Mouse (Mus musculus): ENCODE results near the gene Ints11. TPM values are rescaled to one million over a fixed set of nuclear protein-coding genes. Genes with fewer than 3 reads are reported as not detected.
A peak's percentile ranks its signal among the peaks of the same experiment; 100 is the strongest.

The Ints11 gene
- total RNA-seq, 1 experiment from 2014 or later = 25.1 TPM

GRCm38 (mm10) chr4:155891011-155891471 lies 21.7 kb downstream of the Ints11 start:
- ATAC-seq (replicated peaks; ENCODE audit: low read depth, poor library complexity, severe bottlenecking) = peak; percentile 16

- peak; percentile 67 for ATAC-seq (replicated peaks; ENCODE audit: low read depth, poor library complexity, severe bottlenecking)
Observed at GRCm38 (mm10) chr4:155891551-155892001, 22.2 kb downstream of the Ints11 start, which contains the start of the genes Pusl1 and Acap3. Pusl1 (minus strand) TSS chr4:155891781. Acap3 (plus strand) TSS chr4:155891822.

GRCm38 (mm10) chr4:155892017-155892416 lies 22.7 kb downstream of the Ints11 start:
- ATAC-seq (replicated peaks; ENCODE audit: low read depth, poor library complexity, severe bottlenecking) = peak; percentile 44

GRCm38 (mm10) chr4:155892438-155893211 lies 23.3 kb downstream of the Ints11 start:
- peak; percentile 13; the same call in 1 of the 2 replicates for ATAC-seq (replicated peaks; ENCODE audit: low read depth, poor library complexity, severe bottlenecking)

GRCm38 (mm10) chr4:155893212-155893690 lies 23.9 kb downstream of the Ints11 start:
- ATAC-seq (replicated peaks; ENCODE audit: low read depth, poor library complexity, severe bottlenecking) = no peak

GRCm38 (mm10) chr4:155894311-155894881 lies 25.1 kb downstream of the Ints11 start:
- ATAC-seq (replicated peaks; ENCODE audit: low read depth, poor library complexity, severe bottlenecking) = peak; percentile 39

GRCm38 (mm10) chr4:155895216-155895615 lies 25.9 kb downstream of the Ints11 start:
- no peak for ATAC-seq (replicated peaks; ENCODE audit: low read depth, poor library complexity, severe bottlenecking)

GRCm38 (mm10) chr4:155895826-155896225 lies 26.5 kb downstream of the Ints11 start:
- ATAC-seq (replicated peaks; ENCODE audit: low read depth, poor library complexity, severe bottlenecking) = no peak

- no peak for ATAC-seq (replicated peaks; ENCODE audit: low read depth, poor library complexity, severe bottlenecking)
Observed at GRCm38 (mm10) chr4:155896461-155896860, 27.1 kb downstream of the Ints11 start.

GRCm38 (mm10) chr4:155898318-155898717 lies 29.0 kb downstream of the Ints11 start:
- no peak for ATAC-seq (replicated peaks; ENCODE audit: low read depth, poor library complexity, severe bottlenecking)

GRCm38 (mm10) chr4:155899355-155899754 lies 30.0 kb downstream of the Ints11 start:
- no peak for ATAC-seq (replicated peaks; ENCODE audit: low read depth, poor library complexity, severe bottlenecking)

- no peak; the same call in 1 of the 2 replicates for ATAC-seq (replicated peaks; ENCODE audit: low read depth, poor library complexity, severe bottlenecking)
Observed at GRCm38 (mm10) chr4:155901205-155901604, 31.9 kb downstream of the Ints11 start.

GRCm38 (mm10) chr4:155903246-155903645 lies 33.9 kb downstream of the Ints11 start:
- no peak for ATAC-seq (replicated peaks; ENCODE audit: low read depth, poor library complexity, severe bottlenecking)

- ATAC-seq (replicated peaks; ENCODE audit: low read depth, poor library complexity, severe bottlenecking) = no peak
Observed at GRCm38 (mm10) chr4:155904318-155905102, 35.2 kb downstream of the Ints11 start.

- no peak for ATAC-seq (replicated peaks; ENCODE audit: low read depth, poor library complexity, severe bottlenecking)
Observed at GRCm38 (mm10) chr4:155905634-155906033, 36.3 kb downstream of the Ints11 start.

- no peak for ATAC-seq (replicated peaks; ENCODE audit: low read depth, poor library complexity, severe bottlenecking)
Observed at GRCm38 (mm10) chr4:155906125-155906524, 36.8 kb downstream of the Ints11 start.

- ATAC-seq (replicated peaks; ENCODE audit: low read depth, poor library complexity, severe bottlenecking) = no peak
Observed at GRCm38 (mm10) chr4:155907003-155907402, 37.7 kb downstream of the Ints11 start.

- no peak for ATAC-seq (replicated peaks; ENCODE audit: low read depth, poor library complexity, severe bottlenecking)
Observed at GRCm38 (mm10) chr4:155908281-155908680, 38.9 kb downstream of the Ints11 start.

- ATAC-seq (replicated peaks; ENCODE audit: low read depth, poor library complexity, severe bottlenecking) = no peak
Observed at GRCm38 (mm10) chr4:155908751-155909150, 39.4 kb downstream of the Ints11 start.

- no peak for ATAC-seq (replicated peaks; ENCODE audit: low read depth, poor library complexity, severe bottlenecking)
Observed at GRCm38 (mm10) chr4:155932031-155932430, 62.7 kb downstream of the Ints11 start.
